Mouse (Mus musculus): Measurements from ENCODE around the gene Pdpr.

DNA sequence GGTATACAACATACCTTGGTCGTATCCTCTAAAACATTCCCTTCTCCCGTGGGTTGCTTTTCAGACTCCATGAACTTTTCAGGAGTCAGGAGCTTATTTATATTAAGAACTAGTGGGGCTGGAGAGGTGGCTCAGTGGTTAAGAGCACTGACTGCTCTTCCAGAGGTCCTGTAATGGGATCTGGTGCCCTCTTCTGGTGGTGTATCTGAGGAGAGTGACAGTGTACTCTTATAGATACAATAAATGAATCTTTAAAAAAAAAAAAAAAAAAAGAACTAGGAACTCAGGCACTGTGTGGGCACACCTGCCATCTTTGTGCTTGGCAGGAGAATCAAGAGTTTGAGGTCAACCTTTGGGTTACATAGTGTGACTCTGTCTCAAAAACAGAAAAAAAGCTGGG, 45.7 kb upstream of the Pdpr start:
- TF ChIP-seq CTCF (IDR thresholded peaks at IDR 0.05; ENCODE audit: low read depth) (peak; percentile 43), EP300 (IDR thresholded peaks at IDR 0.05; ENCODE audit: low read depth) (no peak)

All from liver, postnatal 0 days (tissue).